Mouse (Mus musculus) heart, adult 2 months (tissue): ENCODE measurements at regions not wholly inside any gene's neighbourhood (a gene's known extent, or its start where the extent isn't known, plus 50 kb on each side); places are given as distances from the start of the nearest gene placed in this dataset.
A peak's percentile ranks its signal among the peaks of the same experiment; 100 is the strongest.

Experiments used
- DNase-seq, 2 experiments: peaks; one replicate each; pipeline ENCODE4 v3.0.0; 2021
- H3K27ac ChIP-seq: fragments of 200-600 bp; 2 replicates; pipeline ENCODE4 v1.8.1; 2022
- H3K27me3 ChIP-seq: fragments of 200-500 bp; 2 replicates; pipeline ENCODE4 v1.6.1; 2012; ENCODE audit warnings: mild to moderate bottlenecking, low read length, inconsistent platforms, mixed read lengths; ENCODE audit not compliant: control insufficient read depth, insufficient read depth
- H3K36me3 ChIP-seq: fragments of 200-500 bp; 2 replicates; pipeline ENCODE4 v1.6.1; 2012; ENCODE audit warnings: low read length, inconsistent platforms; ENCODE audit not compliant: control insufficient read depth, insufficient read depth
- H3K4me1 ChIP-seq: fragments of 200-500 bp; 2 replicates; pipeline ENCODE4 v1.6.1; 2011; ENCODE audit warnings: low read length; ENCODE audit not compliant: control insufficient read depth, insufficient read depth
- H3K4me3 ChIP-seq: fragments of 200-600 bp; 2 replicates; pipeline ENCODE4 v1.8.1; 2022
- H3K79me2 ChIP-seq: fragments of 200-500 bp; replicated peaks from 2 replicates; pipeline ENCODE4 v1.6.1; 2012; ENCODE audit warnings: mild to moderate bottlenecking, inconsistent platforms, low read length, moderate library complexity, mixed read lengths; ENCODE audit not compliant: control insufficient read depth, insufficient read depth
- H3K9ac ChIP-seq: fragments of 200-500 bp; 2 replicates; pipeline ENCODE4 v1.6.1; 2012; ENCODE audit warnings: low read depth, mild to moderate bottlenecking, control low read depth, inconsistent platforms, low read length, mixed read lengths
- CTCF ChIP-seq: fragments of 200-600 bp; IDR thresholded peaks from 2 replicates; pipeline ENCODE4 v1.8.1; 2022; ENCODE audit warnings: antibody characterized with exemption, mild to moderate bottlenecking, moderate library complexity
- EP300 ChIP-seq: fragments of 200-500 bp; IDR thresholded peaks from 2 replicates; pipeline ENCODE4 v1.6.1; 2011; ENCODE audit warnings: low read depth, low read length, control low read depth; ENCODE audit not compliant: insufficient read depth
- POLR2A ChIP-seq: fragments of 200-500 bp; IDR thresholded peaks from 2 replicates; pipeline ENCODE4 v1.6.1; 2011; ENCODE audit warnings: mild to moderate bottlenecking, low read depth, low read length, control low read depth; ENCODE audit not compliant: insufficient read depth
- WGBS: fragments of 180-500 bp; shearing (Covaris S2); methylation state at CpG from one replicate; pipeline ENCODE4 v1.1.7; 2018; 5-methylcytosine and 5-hydroxymethylcytosine counted together
- intact Hi-C: fragments of 180-260 bp; cut with DNase I; formaldehyde crosslinking; loops from one replicate; pipeline ENCODE4 v1.15.1; 2025

DNA sequence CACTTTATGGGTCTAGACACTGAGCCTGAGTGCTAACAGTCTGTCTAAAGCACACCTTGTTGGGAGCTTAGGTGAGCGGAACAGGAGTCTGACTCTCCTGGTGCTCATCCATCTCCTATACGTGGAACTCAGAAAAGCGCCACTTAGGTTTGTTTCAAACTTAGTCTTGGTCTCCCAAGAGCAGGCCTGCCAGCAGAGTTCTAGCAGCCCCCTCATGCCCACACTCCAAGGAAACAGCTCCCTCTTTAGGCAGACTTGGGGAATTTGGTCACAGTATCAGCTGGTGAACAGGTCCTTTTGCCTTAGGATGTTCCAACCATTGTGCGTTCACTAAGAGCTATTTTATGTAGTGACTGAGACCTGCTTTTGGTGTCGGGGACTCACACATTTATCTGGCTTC lies 173.0 kb upstream of the Ado start:
- Histone ChIP-seq H3K9ac (no peak overlapping the region), H3K27ac (no peak overlapping the region), H3K4me1 (no peaks in the 10 kb centered on the region), H3K79me2 (no peaks in the 10 kb centered on the region), H3K4me3 (no peak overlapping the region), H3K27me3 (no peaks in the 10 kb centered on the region), H3K36me3 (no peaks in the 10 kb centered on the region)
- WGBS, result 34% methylated on average over 5 of the region's 5 CpGs
- intact Hi-C loops, result no loop called here
- TF ChIP-seq POLR2A (no peak), EP300 (no peak), CTCF (peak; percentile 68)
- peak in 1 of 2 experiments; percentile 6 for DNase-seq

GRCm38 (mm10) chr10:67717506-67717905 lies 168.8 kb upstream of the Ado start:
- Histone ChIP-seq H3K79me2 (no peaks in the 10 kb centered on the region), H3K27me3 (no peaks in the 10 kb centered on the region), H3K9ac (no peak overlapping the region), H3K4me1 (no peaks in the 10 kb centered on the region), H3K4me3 (no peak overlapping the region), H3K27ac (no peak overlapping the region), H3K36me3 (no peaks in the 10 kb centered on the region)
- DNase-seq, result no peak
- intact Hi-C loops, result no loop called here
- TF ChIP-seq EP300 (no peak), CTCF (no peak)
- WGBS, result 76% methylated on average over 7 of the region's 7 CpGs

GRCm38 (mm10) chr10:67715046-67715445 lies 166.3 kb upstream of the Ado start:
- Histone ChIP-seq H3K27me3 (no peaks in the 10 kb centered on the region), H3K4me1 (no peaks in the 10 kb centered on the region), H3K9ac (no peak overlapping the region), H3K36me3 (no peaks in the 10 kb centered on the region), H3K79me2 (no peaks in the 10 kb centered on the region), H3K4me3 (no peak overlapping the region), H3K27ac (no peak overlapping the region)
- WGBS, result 57% methylated on average over 4 of the region's 4 CpGs
- intact Hi-C loops, result no loop called here
- DNase-seq, result peak; percentile 41 to 64
- no peak for TF ChIP-seq POLR2A
- TF ChIP-seq EP300, result 0 out of 2 replicates have a peak, but pooled peaks have one; percentile 12

- Histone ChIP-seq H3K27ac (no peak overlapping the region), H3K27me3 (no peaks in the 10 kb centered on the region), H3K4me3 (no peak overlapping the region), H3K36me3 (no peaks in the 10 kb centered on the region), H3K4me1 (no peaks in the 10 kb centered on the region), H3K79me2 (no peaks in the 10 kb centered on the region), H3K9ac (no peak overlapping the region)
- TF ChIP-seq CTCF, result no peak
- intact Hi-C loops, result no loop called here
- peak in 1 of 2 experiments; percentile 30 for DNase-seq
- WGBS, result 69% methylated on average over 10 of the region's 10 CpGs
Measured at GRCm38 (mm10) chr10:67713098-67713497, 164.3 kb upstream of the Ado start.

GRCm38 (mm10) chr10:67712665-67713064 lies 163.9 kb upstream of the Ado start:
- H3K9ac ChIP-seq, result no peak overlapping the region
- no peaks in the 10 kb centered on the region for H3K79me2 ChIP-seq
- WGBS, result 33% methylated on average over 6 of the region's 6 CpGs
- intact Hi-C loops, result no loop called here
- no peak overlapping the region for H3K4me3 ChIP-seq
- TF ChIP-seq CTCF (no peak), EP300 (no peak), POLR2A (no peak)
- H3K36me3 ChIP-seq, result no peaks in the 10 kb centered on the region
- H3K27ac ChIP-seq, result no peak overlapping the region
- DNase-seq, result peak in 1 of 2 experiments; percentile 23
- no peaks in the 10 kb centered on the region for H3K27me3 ChIP-seq
- no peaks in the 10 kb centered on the region for H3K4me1 ChIP-seq

DNA sequence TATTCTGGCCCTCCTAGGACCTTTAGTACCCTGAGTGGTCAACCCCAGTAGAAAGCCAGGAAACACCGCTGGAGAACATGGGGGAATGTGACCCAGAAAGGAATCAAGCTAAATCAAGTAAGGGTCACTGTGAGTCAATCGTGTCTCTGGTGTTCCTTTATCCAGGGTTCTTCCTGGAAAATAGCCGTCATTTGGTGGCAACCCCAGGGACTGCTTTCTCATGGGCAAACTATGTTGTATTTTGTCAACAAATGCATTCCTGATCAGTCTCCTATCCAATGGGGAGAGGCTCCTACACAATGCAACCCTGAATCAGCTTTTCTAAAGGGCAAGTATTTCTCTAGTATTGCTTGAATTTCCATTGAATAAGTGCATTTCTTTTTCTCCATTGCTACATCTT lies 163.2 kb upstream of the Ado start:
- intact Hi-C loops, result no loop called here
- no peak overlapping the region for H3K4me3 ChIP-seq
- WGBS, result 61% methylated on average over 3 of the region's 3 CpGs
- H3K9ac ChIP-seq, result no peak overlapping the region
- H3K36me3 ChIP-seq, result no peaks in the 10 kb centered on the region
- no peaks in the 10 kb centered on the region for H3K4me1 ChIP-seq
- no peak for TF ChIP-seq POLR2A
- TF ChIP-seq EP300, result no peak
- no peak for TF ChIP-seq CTCF
- H3K27ac ChIP-seq, result no peak overlapping the region
- no peaks in the 10 kb centered on the region for H3K27me3 ChIP-seq
- no peak for DNase-seq
- H3K79me2 ChIP-seq, result no peaks in the 10 kb centered on the region

GRCm38 (mm10) chr10:67706436-67706835 lies 157.7 kb upstream of the Ado start:
- no peaks in the 10 kb centered on the region for H3K79me2 ChIP-seq
- H3K27ac ChIP-seq, result no peak overlapping the region
- DNase-seq, result no peak
- TF ChIP-seq CTCF (no peak), POLR2A (no peak), EP300 (no peak)
- no peaks in the 10 kb centered on the region for H3K36me3 ChIP-seq
- H3K4me3 ChIP-seq, result no peak overlapping the region
- no peaks in the 10 kb centered on the region for H3K27me3 ChIP-seq
- intact Hi-C loops, result no loop called here
- H3K4me1 ChIP-seq, result peaks cover 6% of the 10 kb centered on the region
- WGBS, result 58% methylated on average over 7 of the region's 7 CpGs
- no peak overlapping the region for H3K9ac ChIP-seq
